Mouse (Mus musculus) left cerebral cortex, adult 2 months (tissue): Measurements from ENCODE around the gene Gm43064. TPM values are rescaled to one million over a fixed set of nuclear protein-coding genes. Genes with fewer than 3 reads are reported as not detected.
"Not testable (repeated sequence)": the region's sequence is repeated elsewhere in the genome, so short reads cannot be mapped to it uniquely, and the experiment has no call there.

Experiments
- DNase-seq, 2 experiments: peaks; one replicate each; pipeline ENCODE4 v3.0.0; 2021 to 2022; ENCODE audit warnings: low spot score in 2 of 2, mixed read lengths in 1 of 2; ENCODE audit errors: extremely low spot score in 1 of 2
- H3K27ac ChIP-seq: fragments of 200-600 bp; 2 replicates; pipeline ENCODE4 v1.8.1; 2022
- H3K4me3 ChIP-seq: fragments of 200-600 bp; 2 replicates; pipeline ENCODE4 v1.8.1; 2022
- CTCF ChIP-seq: fragments of 200-600 bp; IDR thresholded peaks from 2 replicates; pipeline ENCODE4 v1.8.1; 2022; ENCODE audit warnings: antibody characterized with exemption, mild to moderate bottlenecking, moderate library complexity
- intact Hi-C: fragments of 180-260 bp; cut with DNase I; formaldehyde crosslinking; loops from one replicate; pipeline ENCODE4 v1.15.1; 2025
- total RNA-seq, 2 experiments: library from RNA; stranded (reverse); gene quantifications; 2 replicates each; pipeline ENCODE4 v1.2.3; 2021

Gene Gm43064
- total RNA-seq, 2 experiments from 2014 or later, result 0.27 to 0.87 TPM

DNA sequence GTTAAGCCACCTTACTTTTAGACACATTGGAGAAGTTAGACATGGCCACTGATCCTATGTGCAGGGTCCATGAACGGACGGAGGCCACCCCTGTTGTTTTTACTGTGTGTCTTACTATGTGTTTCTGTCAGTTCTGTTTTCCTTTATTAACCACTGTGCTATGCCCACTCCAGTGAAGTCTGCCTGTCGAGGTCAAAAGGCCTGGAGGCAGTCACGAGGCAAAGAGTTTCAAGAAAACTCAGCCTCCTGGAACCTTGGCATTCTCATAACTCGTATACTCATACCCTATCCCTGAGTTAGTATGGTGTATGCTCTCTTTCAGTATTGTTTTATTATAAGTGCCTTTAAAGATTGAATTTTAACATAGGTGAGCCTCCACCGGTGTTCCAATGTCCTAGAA lies 30.3 kb downstream of the Gm43064 start:
- Histone ChIP-seq H3K4me3 (no peak overlapping the region), H3K27ac (no peak overlapping the region)
- TF ChIP-seq CTCF, result no peak
- intact Hi-C loops, result no loop called here
- no peak for DNase-seq

DNA sequence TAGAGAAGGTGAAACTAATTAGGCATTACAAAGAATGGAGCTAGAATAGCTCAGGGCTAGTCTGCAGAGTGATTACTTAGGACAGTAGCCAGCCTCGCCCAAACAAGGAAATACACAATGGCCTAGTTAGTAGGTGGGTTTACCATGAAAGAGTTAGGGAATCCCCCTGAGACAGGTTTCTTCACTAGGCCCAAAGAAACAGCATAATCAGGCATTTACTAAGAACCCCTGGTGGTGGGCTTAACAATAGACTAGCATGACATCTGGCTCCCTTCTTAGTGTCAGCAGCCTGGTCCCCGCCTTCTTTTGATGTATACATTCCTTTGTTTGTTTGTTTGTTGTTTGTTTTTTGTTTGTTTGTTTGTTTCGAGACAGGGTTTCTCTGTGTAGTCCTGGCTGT lies 30.8 kb downstream of the Gm43064 start:
- H3K27ac ChIP-seq, intact Hi-C loops, DNase-seq, H3K4me3 ChIP-seq: not testable (repeated sequence)

DNA sequence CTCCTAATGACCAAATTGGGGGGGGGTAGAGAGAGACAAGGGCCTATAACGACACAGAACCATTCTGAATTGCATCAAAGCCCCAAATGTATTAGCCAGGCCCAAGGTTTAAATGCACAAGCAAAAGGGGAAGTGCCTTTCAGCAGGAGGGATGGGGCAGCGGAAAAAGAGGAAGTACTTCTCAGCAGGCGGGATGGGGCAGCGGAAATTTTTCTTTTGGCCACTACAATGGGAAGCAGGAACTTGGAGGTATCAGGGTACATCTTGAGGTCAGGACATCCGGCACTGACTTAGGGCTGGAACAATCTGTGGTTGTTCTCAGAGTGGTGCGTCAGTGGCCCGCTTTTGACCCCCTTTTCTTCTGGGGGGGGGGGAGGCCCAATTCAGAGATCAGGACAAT lies 31.6 kb downstream of the Gm43064 start:
- DNase-seq, H3K4me3 ChIP-seq, H3K27ac ChIP-seq, intact Hi-C loops: not testable (repeated sequence)

GRCm38 (mm10) chr3:103850644-103851363 lies 41.4 kb downstream of the Gm43064 start:
- no peak for DNase-seq
- no peak for TF ChIP-seq CTCF
- intact Hi-C loops, result loop anchor here (5.0 kb wide), 1 partner anchor 36 kb away; no protein-coding TSS in a partner anchor
- Histone ChIP-seq H3K4me3 (no peak overlapping the region), H3K27ac (no peak overlapping the region)

DNA sequence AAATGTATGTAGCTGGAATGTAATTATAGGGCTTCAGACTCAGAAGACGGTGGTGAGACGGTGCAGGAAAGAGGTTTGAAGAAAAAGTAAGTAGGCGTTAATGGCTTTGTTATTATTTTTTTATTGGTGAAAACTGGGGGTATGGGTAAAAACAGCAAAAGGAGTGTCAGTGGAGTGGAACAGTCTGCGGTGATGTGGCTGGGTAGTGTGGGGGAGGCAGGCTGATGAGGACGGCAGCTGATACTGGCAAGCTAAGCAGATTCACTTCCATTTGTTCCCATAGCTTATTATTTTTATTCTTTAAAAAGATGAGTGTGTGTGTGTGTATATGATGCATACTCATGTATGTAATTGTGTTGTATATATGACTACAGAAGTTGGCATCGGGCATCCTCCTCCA lies 42.1 kb downstream of the Gm43064 start:
- no peak for DNase-seq
- intact Hi-C loops, result loop anchor here (5.0 kb wide), 1 partner anchor 36 kb away; no protein-coding TSS in a partner anchor
- no peak overlapping the region for H3K4me3 ChIP-seq
- no peak overlapping the region for H3K27ac ChIP-seq
- no peak for TF ChIP-seq CTCF

DNA sequence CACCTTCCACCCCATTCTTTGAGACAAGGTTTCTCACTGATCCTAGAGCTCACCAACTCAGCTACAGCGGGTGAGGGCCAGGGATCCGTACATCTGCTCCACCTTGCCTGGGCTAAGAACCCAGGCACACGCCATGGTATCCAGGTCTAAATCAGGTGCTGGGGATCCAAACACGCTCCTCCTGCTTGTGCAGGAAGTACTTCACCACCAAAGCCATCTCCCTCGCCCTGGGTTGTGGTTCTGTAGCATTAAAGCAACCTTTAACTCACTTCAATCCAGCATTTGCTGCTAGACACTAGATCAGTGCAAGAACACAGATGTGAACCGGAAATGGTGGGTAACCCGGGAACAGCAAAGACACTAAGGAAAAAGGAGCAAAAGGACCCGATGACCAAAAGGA lies 42.5 kb downstream of the Gm43064 start:
- Histone ChIP-seq H3K4me3 (no peak overlapping the region), H3K27ac (no peak overlapping the region)
- TF ChIP-seq CTCF, result no peak
- intact Hi-C loops, result loop anchor here (5.0 kb wide), 1 partner anchor 35 kb away; no protein-coding TSS in a partner anchor
- DNase-seq, result no peak

DNA sequence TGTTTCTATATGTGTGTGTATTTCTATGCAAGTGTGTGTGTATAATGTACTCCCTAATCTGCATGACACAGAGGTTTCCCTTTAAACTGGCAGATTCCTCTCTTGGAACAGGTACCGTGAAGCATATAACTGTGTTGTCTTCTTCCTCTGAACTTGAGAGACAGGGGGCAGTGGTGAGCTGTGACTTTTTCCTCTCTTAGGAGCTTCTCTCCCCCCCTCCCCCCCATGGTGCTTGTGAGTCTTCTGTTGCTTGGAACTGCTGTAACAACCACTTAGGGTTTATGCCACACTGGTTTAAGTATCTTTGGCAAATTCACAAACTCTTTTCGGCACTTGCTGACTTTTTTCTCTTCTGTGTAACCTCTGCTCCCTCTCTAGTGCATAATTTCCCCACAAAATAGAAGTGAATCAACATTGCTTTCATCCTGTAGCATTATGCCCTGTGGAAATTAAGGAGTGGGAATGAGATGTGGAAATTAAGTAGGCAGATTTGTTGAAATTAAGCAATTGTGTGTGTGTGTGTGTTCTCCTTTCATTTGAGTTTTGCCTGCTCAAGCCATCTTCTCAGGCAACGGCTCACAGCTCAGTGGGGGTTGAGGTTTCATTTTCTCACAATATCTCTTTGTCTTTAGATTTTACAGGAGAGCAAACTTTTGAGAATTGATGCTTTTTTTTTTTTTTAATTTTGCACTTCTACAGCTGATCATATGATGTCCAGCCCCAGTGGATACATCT lies 43.4 kb downstream of the Gm43064 start:
- DNase-seq, result peak in 1 of 2 experiments; percentile 20
- H3K27ac ChIP-seq, result no peak overlapping the region
- intact Hi-C loops, result loop anchor here (5.0 kb wide), 1 partner anchor 35 kb away; no protein-coding TSS in a partner anchor
- peak; percentile 49 for TF ChIP-seq CTCF
- no peak overlapping the region for H3K4me3 ChIP-seq

- Histone ChIP-seq H3K27ac (no peak overlapping the region), H3K4me3 (no peak overlapping the region)
- intact Hi-C loops, result loop anchor here (5.0 kb wide), 1 partner anchor 33 kb away; no protein-coding TSS in a partner anchor
- no peak for TF ChIP-seq CTCF
- DNase-seq, result no peak
Observed at GRCm38 (mm10) chr3:103853804-103854203, 44.4 kb downstream of the Gm43064 start.

GRCm38 (mm10) chr3:103857036-103857805 lies 47.8 kb downstream of the Gm43064 start:
- Histone ChIP-seq H3K27ac (no peak overlapping the region), H3K4me3 (no peak overlapping the region)
- intact Hi-C loops, result no loop called here
- no peak for TF ChIP-seq CTCF
- DNase-seq, result no peak

GRCm38 (mm10) chr3:103857977-103858563 lies 48.7 kb downstream of the Gm43064 start:
- Histone ChIP-seq H3K27ac (no peak overlapping the region), H3K4me3 (no peak overlapping the region)
- intact Hi-C loops, result no loop called here
- no peak for TF ChIP-seq CTCF
- DNase-seq, result no peak
